Comparison of ENCODE assay signal across 26 mouse cellular contexts in the genomic region with DNA sequence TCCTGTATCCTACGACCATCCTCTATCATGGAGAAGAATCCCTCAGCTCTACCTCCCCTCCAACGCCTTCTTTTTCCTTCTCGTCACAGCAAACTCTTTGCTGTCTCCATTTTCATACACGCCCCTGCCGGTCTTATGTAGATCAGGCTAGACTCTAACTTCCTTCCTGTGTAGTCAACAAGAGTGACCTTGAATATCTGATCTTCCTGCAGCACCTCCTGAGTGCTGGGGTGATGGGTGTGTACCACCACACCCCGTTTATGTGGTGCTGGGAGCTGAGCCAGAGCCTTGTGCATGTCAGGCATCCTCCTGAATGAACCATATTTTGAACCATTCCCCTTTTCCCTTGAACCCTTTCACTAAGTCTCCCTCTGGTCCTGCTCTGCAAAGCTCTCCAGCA.
"Had no signal": no experiment of that assay in that cellular context is flagged by ENCODE, and none has a peak within 500 bp of the region (broad histone marks: within the 10 kb centered on the region; RNA-seq: fewer than 3 reads in every experiment).

No protein-coding gene starts in this region.

- H3K4me2 ChIP-seq: heart, embryonic 12.5 days; hindbrain, embryonic 12.5 days; hindbrain, embryonic 14.5 days; intestine, embryonic 15.5 days; limb, embryonic 13.5 days; limb, embryonic 15.5 days; liver, embryonic 12.5 days had no signal

- H3K27me3 ChIP-seq: heart, embryonic 12.5 days; hindbrain, embryonic 12.5 days; intestine, embryonic 15.5 days; limb, embryonic 13.5 days; limb, embryonic 15.5 days; liver, embryonic 12.5 days had no signal

- ATAC-seq: hindbrain, embryonic 16.5 days; inflammation-experienced regulatory T-cells, adult 6 months; intestine, embryonic 15.5 days; intestine, postnatal 0 days; liver, embryonic 12.5 days had no signal

- H3K27ac ChIP-seq: gastrocnemius, adult 2 months; heart, embryonic 10.5 days; hindbrain, embryonic 10.5 days; hindbrain, embryonic 12.5 days; hindbrain, embryonic 14.5 days; intestine, embryonic 15.5 days; layer of hippocampus, adult 2 months; left cerebral cortex, adult 2 months; limb, embryonic 13.5 days; limb, embryonic 15.5 days; liver, embryonic 12.5 days had no signal

- H3K9me3 ChIP-seq: heart, embryonic 10.5 days; heart, embryonic 12.5 days; hindbrain, embryonic 10.5 days; hindbrain, embryonic 12.5 days; intestine, embryonic 15.5 days; limb, embryonic 13.5 days; limb, embryonic 15.5 days; liver, embryonic 12.5 days had no signal

- H3K4me3 ChIP-seq: gastrocnemius, adult 2 months; heart, embryonic 10.5 days; heart, embryonic 12.5 days; hindbrain, embryonic 10.5 days; hindbrain, embryonic 12.5 days; intestine, embryonic 15.5 days; layer of hippocampus, adult 2 months; left cerebral cortex, adult 2 months; limb, embryonic 13.5 days; limb, embryonic 15.5 days; liver, embryonic 12.5 days had no signal

- H3K9ac ChIP-seq: heart, embryonic 12.5 days; hindbrain, embryonic 12.5 days; hindbrain, embryonic 14.5 days; intestine, embryonic 15.5 days; limb, embryonic 13.5 days; limb, embryonic 15.5 days; liver, embryonic 12.5 days had no signal

- DNase-seq: gastrocnemius, adult 2 months; gastrocnemius, postnatal 10 days; gastrocnemius, postnatal 25 days; heart, adult 18-20 months; heart, postnatal 10 days; heart, postnatal 4 days; kidney, adult 18-20 months; kidney, adult 8-10 months; kidney, postnatal 10 days; kidney, postnatal 25 days; kidney, postnatal 4 days; left cerebral cortex, postnatal 4 days had no signal

- H3K36me3 ChIP-seq: intestine, embryonic 15.5 days had no signal
